Mouse (Mus musculus): Measurements from ENCODE around the gene Kbtbd4. TPM values are rescaled to one million over a fixed set of nuclear protein-coding genes. Genes with fewer than 3 reads are reported as not detected.

The Kbtbd4 gene
- total RNA-seq (2023), result 10 to 100 TPM; 10.3 to 12.7 TPM

DNA sequence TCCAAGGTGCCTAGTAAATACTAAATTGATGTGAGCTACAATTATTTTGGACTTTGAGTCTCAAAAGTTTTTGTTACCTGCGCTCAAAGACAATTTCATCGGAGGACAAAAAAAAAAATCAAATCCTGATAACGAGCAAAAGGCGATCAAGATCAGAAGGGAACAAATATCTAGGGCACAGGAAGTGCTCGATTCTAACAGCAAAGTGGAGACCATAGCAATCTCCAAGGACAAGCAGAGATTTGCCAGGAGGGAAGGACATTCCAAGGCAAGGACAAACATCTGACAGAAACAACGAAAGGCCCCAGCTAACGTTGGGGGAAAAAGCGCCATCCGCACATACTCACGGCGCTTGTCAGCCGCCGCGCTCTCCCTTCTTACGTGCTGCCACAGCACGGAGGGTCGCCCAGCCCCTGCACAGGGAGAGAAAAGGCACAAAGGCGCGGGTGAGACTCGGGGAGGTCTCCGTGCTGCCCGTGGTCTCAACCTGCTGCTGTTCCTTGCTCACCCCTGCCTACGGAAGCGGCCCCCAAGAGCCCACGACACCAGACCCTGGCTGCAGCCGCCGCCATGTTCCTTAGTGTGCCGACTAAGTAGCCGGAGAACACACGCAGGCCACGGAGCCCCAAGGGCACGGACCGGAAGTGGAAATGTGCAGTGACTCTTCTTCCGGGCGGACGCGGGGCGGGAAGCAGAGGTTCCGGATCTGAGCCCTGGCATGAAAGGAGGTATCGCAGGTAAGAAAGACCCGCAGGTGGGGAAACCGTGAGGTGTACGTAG is at the start of gene Kbtbd4, which contains the start of gene Ndufs3:
TSS of gene Kbtbd4 (plus strand) at position 665 of the 780 bp plus-strand sequence.
TSS of gene Ndufs3 (minus strand) at position 752 of the 780 bp plus-strand sequence.

DNA sequence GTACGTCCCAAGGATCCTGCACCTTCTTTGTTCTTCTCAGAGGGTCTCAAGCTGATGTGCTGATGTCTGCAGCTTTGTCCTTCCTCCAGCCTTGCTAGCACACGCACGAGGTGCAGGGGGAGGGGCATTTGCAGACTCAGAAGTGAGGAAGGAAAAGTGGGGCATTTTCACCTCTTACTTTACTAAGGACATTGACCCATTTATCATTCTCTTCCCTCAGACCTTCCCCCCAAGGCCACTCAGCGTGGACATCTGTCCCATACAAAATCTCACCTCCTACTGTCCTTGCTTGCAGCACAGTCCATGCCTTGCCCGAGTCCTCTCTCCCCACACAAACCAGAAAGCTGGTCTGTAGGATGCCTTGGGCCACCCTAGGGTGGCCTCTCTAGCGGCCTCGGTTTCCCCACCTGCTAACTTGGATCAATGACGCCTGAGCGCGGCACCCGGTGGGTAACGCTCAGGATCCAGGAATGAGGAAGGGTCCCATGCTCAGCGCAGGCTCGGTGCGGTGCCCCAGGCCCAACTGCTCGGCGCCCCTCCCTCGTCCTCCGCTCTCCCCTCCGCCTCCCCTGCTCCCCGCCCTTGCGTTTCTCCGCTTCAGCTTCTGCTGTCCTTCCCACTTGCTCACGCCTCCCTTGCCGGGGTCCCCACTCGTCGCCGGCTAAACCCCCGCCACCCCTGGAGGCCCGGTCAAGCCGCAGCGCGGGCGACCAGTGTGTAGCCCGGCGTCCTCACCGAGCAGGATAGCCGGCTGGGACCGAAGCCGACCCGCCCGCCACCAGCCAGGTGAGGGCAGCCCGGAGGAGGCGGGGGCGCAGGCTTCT is 19.1 kb upstream of the Kbtbd4 start, which contains the start of gene C1qtnf4:
TSS of gene C1qtnf4 (plus strand) at position 643 of the 824 bp plus-strand sequence.

DNA sequence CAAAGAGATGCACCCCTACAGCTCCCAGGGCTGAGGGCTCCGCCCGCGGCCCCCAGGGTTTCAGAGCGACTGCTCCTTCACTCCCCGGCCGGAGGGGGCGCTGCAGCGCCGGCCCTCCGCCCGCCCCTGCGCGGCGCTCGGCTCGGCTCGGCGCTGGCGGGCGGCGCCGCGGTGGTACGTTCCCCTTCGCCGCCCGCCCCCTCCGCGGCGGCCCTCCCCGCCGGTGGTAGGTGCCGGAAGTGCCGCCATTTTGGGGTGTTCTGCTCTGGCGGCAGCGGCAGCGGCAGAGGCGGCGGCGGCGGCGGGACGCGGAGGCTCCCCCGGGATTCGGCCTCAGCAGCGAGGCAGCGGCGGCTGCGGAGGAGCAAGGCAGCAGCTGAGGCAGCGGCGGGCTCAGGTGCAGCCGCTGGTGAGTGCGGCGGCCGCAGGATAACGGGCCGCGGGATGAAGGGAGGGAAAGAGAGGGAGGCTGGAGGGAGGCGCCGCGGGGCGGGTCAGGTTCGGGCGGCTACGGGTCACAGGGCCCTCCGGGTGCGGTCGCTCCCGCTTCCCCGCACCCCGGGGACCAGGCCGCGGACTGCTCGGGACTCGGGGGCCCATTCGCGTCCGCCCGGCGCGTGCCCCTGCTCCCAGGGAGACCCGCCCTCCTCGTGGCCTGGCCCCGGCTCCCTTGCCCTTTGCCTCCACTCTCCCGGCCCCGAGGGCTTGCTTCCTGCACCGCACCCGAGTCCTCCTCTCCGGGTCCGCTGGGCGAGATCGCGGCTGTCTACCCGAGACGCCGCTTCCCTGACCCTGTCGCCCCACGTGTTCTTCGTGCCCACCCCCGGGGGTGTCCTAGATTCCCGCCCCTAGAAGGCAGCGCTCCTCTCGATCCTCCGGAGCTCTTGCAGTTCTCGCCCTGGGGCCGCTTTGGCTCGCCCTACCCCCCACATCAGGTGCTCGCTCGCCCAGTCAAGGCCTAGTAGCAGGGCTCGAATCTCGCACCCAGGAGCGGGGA is 36.0 kb downstream of the Kbtbd4 start, which contains the start of gene Celf1:
TSS of gene Celf1 (plus strand) at position 150 of the 997 bp plus-strand sequence.

Other genes starting within 250 kb of the Kbtbd4 start
- gene Nup160, start 227.5 kb upstream of the Kbtbd4 start, total RNA-seq (2023), result 10 to 100 TPM; 22.5 to 32.6 TPM
- gene Fnbp4, start 159.4 kb upstream of the Kbtbd4 start, total RNA-seq (2023), result 100 to 1,000 TPM; 175 TPM
- not detected for gene Agbl2, start 122.0 kb upstream of the Kbtbd4 start, total RNA-seq (2023)
- 10 to 100 TPM; 80.9 to 86.8 TPM for gene Mtch2, start 57.6 kb upstream of the Kbtbd4 start, total RNA-seq (2023)
- not detected for gene C1qtnf4, start 18.9 kb upstream of the Kbtbd4 start, total RNA-seq (2023)
- 10 to 100 TPM; 62.6 to 72.9 TPM for gene Ndufs3, start 87 bp downstream of the Kbtbd4 start, total RNA-seq (2023)
- gene Celf1, start 35.6 kb downstream of the Kbtbd4 start, total RNA-seq (2023), result 10 to 100 TPM; 64.3 to 71.6 TPM
- not detected for gene Rapsn, start 130.9 kb downstream of the Kbtbd4 start, total RNA-seq (2023)
- gene Psmc3, start 149.3 kb downstream of the Kbtbd4 start, total RNA-seq (2023), result 100 to 1,000 TPM; 107 to 121 TPM
- gene Slc39a13, start 165.7 kb downstream of the Kbtbd4 start, total RNA-seq (2023), result 10 to 100 TPM; 43.0 to 46.0 TPM
- 100 to 1,000 TPM; 657 to 683 TPM for gene Spi1, start 177.7 kb downstream of the Kbtbd4 start, total RNA-seq (2023)
- gene Mybpc3, start 213.4 kb downstream of the Kbtbd4 start, total RNA-seq (2023), result 1 to 10 TPM; 3.0 to 4.0 TPM